Mouse (Mus musculus) hindbrain, embryonic 14.5 days (tissue): ENCODE data around the gene Ablim2. TPM values are rescaled to one million over a fixed set of nuclear protein-coding genes. Genes with fewer than 3 reads are reported as not detected.

Experiments
- ATAC-seq: fragments of 200-750 bp; cut with Nextera tagmentation; 2 replicates; pipeline ENCODE4 v1.8.0; 2017; ENCODE audit warnings: moderate number of reproducible peaks, mild to moderate bottlenecking, moderate TSS enrichment, moderate library complexity; ENCODE audit not compliant: low FRiP score
- DNase-seq: peaks from one replicate; pipeline ENCODE4 v3.0.0-alpha.2; 2015; ENCODE audit warnings: low spot score
- H3K27ac ChIP-seq: fragments of 300-500 bp; sonication (generic); 2 replicates; pipeline ENCODE4 v1.5.1; 2014; ENCODE audit warnings: mild to moderate bottlenecking, moderate library complexity
- H3K27me3 ChIP-seq: fragments of 300-500 bp; sonication (generic); 2 replicates; pipeline ENCODE4 v1.6.1; 2014; ENCODE audit warnings: mild to moderate bottlenecking, low read length, mixed read lengths; ENCODE audit not compliant: control insufficient read depth, insufficient read depth
- H3K36me3 ChIP-seq: fragments of 300-500 bp; sonication (generic); replicated peaks from 2 replicates; pipeline ENCODE4 v1.6.1; 2014; ENCODE audit not compliant: control insufficient read depth, insufficient read depth
- H3K4me1 ChIP-seq: fragments of 300-500 bp; sonication (generic); replicated peaks from 2 replicates; pipeline ENCODE4 v1.6.1; 2014; ENCODE audit warnings: antibody characterized with exemption, low read length, mixed read lengths; ENCODE audit not compliant: control insufficient read depth, insufficient read depth
- H3K4me2 ChIP-seq: fragments of 300-500 bp; sonication (generic); replicated peaks from 2 replicates; pipeline ENCODE4 v1.6.1; 2014; ENCODE audit warnings: mild to moderate bottlenecking, moderate library complexity
- H3K4me3 ChIP-seq: fragments of 300-500 bp; sonication (generic); replicated peaks from 2 replicates; pipeline ENCODE4 v1.5.1; 2014; ENCODE audit warnings: mild to moderate bottlenecking, low read length
- H3K9ac ChIP-seq: fragments of 300-500 bp; sonication (generic); 2 replicates; pipeline ENCODE4 v1.6.1; 2014
- H3K9me3 ChIP-seq: fragments of 300-500 bp; sonication (generic); 2 replicates; pipeline ENCODE4 v1.6.1; 2016; ENCODE audit warnings: low read length; ENCODE audit not compliant: control insufficient read depth
- WGBS: fragments of 180-500 bp; shearing (Covaris S2); extraction: QIAGEN DNeasy Blood & Tissue Kit; methylation state at CpG from one replicate; pipeline ENCODE4 v1.1.7; 2014; 5-methylcytosine and 5-hydroxymethylcytosine counted together
- polyA plus RNA-seq: library from polyadenylated mRNA; unstranded; fragments of >200 nt; fragmentation: Nextera tagmentation; extraction: Ambion mirVana; gene quantifications from 2 replicates; pipeline ENCODE4 v1.2.1, GENCODE M21; 2014

Gene Ablim2
- polyA plus RNA-seq, 1 experiment from 2014 or later, result 19.9 TPM

GRCm38 (mm10) chr5:35836992-35837391, 79.3 kb downstream of the Ablim2 start:
- ATAC-seq (no peak), DNase-seq (no peak)
- no peaks in the 10 kb centered on the region for H3K36me3 ChIP-seq
- no peak overlapping the region for H3K4me2 ChIP-seq
- 93% methylated on average over 15 of the region's 15 CpGs for WGBS
- H3K4me3 ChIP-seq, result no peak overlapping the region
- no peaks in the 10 kb centered on the region for H3K9me3 ChIP-seq
- no peak overlapping the region for H3K9ac ChIP-seq
- no peaks in the 10 kb centered on the region for H3K4me1 ChIP-seq
- H3K27me3 ChIP-seq, result no peaks in the 10 kb centered on the region
- H3K27ac ChIP-seq, result no peak overlapping the region

GRCm38 (mm10) chr5:35839262-35839661, 81.6 kb downstream of the Ablim2 start:
- 55% methylated on average over 2 of the region's 2 CpGs for WGBS
- no peak overlapping the region for H3K27ac ChIP-seq
- no peak overlapping the region for H3K4me3 ChIP-seq
- ATAC-seq (no peak), DNase-seq (no peak)
- no peaks in the 10 kb centered on the region for H3K27me3 ChIP-seq
- no peaks in the 10 kb centered on the region for H3K36me3 ChIP-seq
- H3K4me1 ChIP-seq, result no peaks in the 10 kb centered on the region
- no peaks in the 10 kb centered on the region for H3K9me3 ChIP-seq
- no peak overlapping the region for H3K9ac ChIP-seq
- no peak overlapping the region for H3K4me2 ChIP-seq

GRCm38 (mm10) chr5:35851485-35851884, 93.8 kb downstream of the Ablim2 start:
- H3K27me3 ChIP-seq, result no peaks in the 10 kb centered on the region
- H3K4me3 ChIP-seq, result no peak overlapping the region
- H3K36me3 ChIP-seq, result no peaks in the 10 kb centered on the region
- no peak overlapping the region for H3K27ac ChIP-seq
- H3K4me2 ChIP-seq, result no peak overlapping the region
- no peaks in the 10 kb centered on the region for H3K9me3 ChIP-seq
- no peak overlapping the region for H3K9ac ChIP-seq
- ATAC-seq, result no peak
- peaks cover 5% of the 10 kb centered on the region; the same call in 1 of the 2 replicates for H3K4me1 ChIP-seq
- WGBS, result 46% methylated on average over 5 of the region's 5 CpGs
- DNase-seq, result no peak

GRCm38 (mm10) chr5:35853463-35853862, 95.8 kb downstream of the Ablim2 start:
- H3K36me3 ChIP-seq, result no peaks in the 10 kb centered on the region
- no peak overlapping the region for H3K4me2 ChIP-seq
- no peaks in the 10 kb centered on the region for H3K27me3 ChIP-seq
- peaks cover 5% of the 10 kb centered on the region; the same call in 1 of the 2 replicates for H3K4me1 ChIP-seq
- H3K9ac ChIP-seq, result no peak overlapping the region
- no peak overlapping the region for H3K27ac ChIP-seq
- 91% methylated on average over 4 of the region's 4 CpGs for WGBS
- ATAC-seq (no peak), DNase-seq (no peak)
- H3K9me3 ChIP-seq, result no peaks in the 10 kb centered on the region
- H3K4me3 ChIP-seq, result no peak overlapping the region

- no peak for DNase-seq
- Histone ChIP-seq H3K36me3 (no peaks in the 10 kb centered on the region), H3K9ac (no peak overlapping the region), H3K4me1 (no peaks in the 10 kb centered on the region), H3K4me3 (no peak overlapping the region), H3K4me2 (no peak overlapping the region), H3K27ac (no peak overlapping the region), H3K9me3 (no peaks in the 10 kb centered on the region), H3K27me3 (no peaks in the 10 kb centered on the region)
- ATAC-seq, result peak; percentile 44; the same call in 1 of the 2 replicates
- WGBS, result 29% methylated on average over 3 of the region's 3 CpGs
These were observed 98.6 kb downstream of the Ablim2 start for GRCm38 (mm10) chr5:35856245-35856644.

GRCm38 (mm10) chr5:35858069-35858468, 100.4 kb downstream of the Ablim2 start:
- Histone ChIP-seq H3K27me3 (no peaks in the 10 kb centered on the region), H3K9me3 (no peaks in the 10 kb centered on the region), H3K4me2 (no peak overlapping the region), H3K36me3 (no peaks in the 10 kb centered on the region), H3K27ac (no peak overlapping the region), H3K9ac (no peak overlapping the region), H3K4me1 (no peaks in the 10 kb centered on the region), H3K4me3 (no peak overlapping the region)
- peak; percentile 84 for DNase-seq
- ATAC-seq, result peak; percentile 64; the same call in 1 of the 2 replicates
- 24% methylated on average over 6 of the region's 6 CpGs for WGBS

- ATAC-seq, result no peak
- no peak overlapping the region for H3K4me3 ChIP-seq
- H3K9me3 ChIP-seq, result no peaks in the 10 kb centered on the region
- no peak overlapping the region for H3K9ac ChIP-seq
- no peak for DNase-seq
- no peak overlapping the region for H3K4me2 ChIP-seq
- no peaks in the 10 kb centered on the region for H3K36me3 ChIP-seq
- WGBS, result 90% methylated on average over 2 of the region's 2 CpGs
- H3K4me1 ChIP-seq, result no peaks in the 10 kb centered on the region
- H3K27ac ChIP-seq, result no peak overlapping the region
- H3K27me3 ChIP-seq, result no peaks in the 10 kb centered on the region
These were observed 103.8 kb downstream of the Ablim2 start for GRCm38 (mm10) chr5:35861456-35861855.

- ATAC-seq (no peak), DNase-seq (no peak)
- Histone ChIP-seq H3K27ac (no peak overlapping the region), H3K27me3 (no peaks in the 10 kb centered on the region), H3K4me1 (no peaks in the 10 kb centered on the region), H3K36me3 (no peaks in the 10 kb centered on the region), H3K9ac (no peak overlapping the region), H3K4me3 (no peak overlapping the region), H3K9me3 (no peaks in the 10 kb centered on the region), H3K4me2 (no peak overlapping the region)
- 85% methylated on average over 4 of the region's 4 CpGs for WGBS
These were observed 112.3 kb downstream of the Ablim2 start for GRCm38 (mm10) chr5:35869973-35870372.

- H3K4me3 ChIP-seq, result no peak overlapping the region
- H3K4me1 ChIP-seq, result no peaks in the 10 kb centered on the region
- H3K27me3 ChIP-seq, result no peaks in the 10 kb centered on the region
- no peaks in the 10 kb centered on the region for H3K9me3 ChIP-seq
- DNase-seq (peak; percentile 85), ATAC-seq (peak; percentile 82)
- H3K4me2 ChIP-seq, result no peak overlapping the region
- WGBS, result 60% methylated on average over 8 of the region's 8 CpGs
- H3K36me3 ChIP-seq, result no peaks in the 10 kb centered on the region
- no peak overlapping the region for H3K27ac ChIP-seq
- no peak overlapping the region for H3K9ac ChIP-seq
These were observed 112.8 kb downstream of the Ablim2 start for GRCm38 (mm10) chr5:35870408-35871012.

- Histone ChIP-seq H3K4me2 (no peak overlapping the region), H3K27me3 (no peaks in the 10 kb centered on the region), H3K4me1 (no peaks in the 10 kb centered on the region), H3K4me3 (no peak overlapping the region), H3K27ac (no peak overlapping the region), H3K36me3 (no peaks in the 10 kb centered on the region), H3K9me3 (no peaks in the 10 kb centered on the region), H3K9ac (no peak overlapping the region)
- ATAC-seq, result no peak
- DNase-seq, result no peak
- 23% methylated on average over 4 of the region's 4 CpGs for WGBS
These were observed 115.7 kb downstream of the Ablim2 start for GRCm38 (mm10) chr5:35873382-35873781.
